Mouse (Mus musculus) splenic B cell, adult 2 months (primary cell): ENCODE measurements around the gene Upk3b.
"Not testable (repeated sequence)": the region's sequence is repeated elsewhere in the genome, so short reads cannot be mapped to it uniquely, and the experiment has no call there.

ENCODE experiments used
- DNase-seq: peaks from one replicate; pipeline ENCODE4 v3.0.0-alpha.2; 2011; ENCODE audit warnings: low read depth, low spot score
- H3K27me3 ChIP-seq: 2 replicates; pipeline ENCODE4 v1.6.1; 2012; ENCODE audit warnings: mild to moderate bottlenecking, low read length, moderate library complexity, mixed read lengths; ENCODE audit not compliant: control insufficient read depth, poor library complexity, insufficient read depth, severe bottlenecking
- H3K36me3 ChIP-seq: 2 replicates; pipeline ENCODE4 v1.6.1; 2012; ENCODE audit warnings: mild to moderate bottlenecking, low read length, moderate library complexity, mixed read lengths; ENCODE audit not compliant: control insufficient read depth, poor library complexity, insufficient read depth, severe bottlenecking

Upk3b gene

DNA sequence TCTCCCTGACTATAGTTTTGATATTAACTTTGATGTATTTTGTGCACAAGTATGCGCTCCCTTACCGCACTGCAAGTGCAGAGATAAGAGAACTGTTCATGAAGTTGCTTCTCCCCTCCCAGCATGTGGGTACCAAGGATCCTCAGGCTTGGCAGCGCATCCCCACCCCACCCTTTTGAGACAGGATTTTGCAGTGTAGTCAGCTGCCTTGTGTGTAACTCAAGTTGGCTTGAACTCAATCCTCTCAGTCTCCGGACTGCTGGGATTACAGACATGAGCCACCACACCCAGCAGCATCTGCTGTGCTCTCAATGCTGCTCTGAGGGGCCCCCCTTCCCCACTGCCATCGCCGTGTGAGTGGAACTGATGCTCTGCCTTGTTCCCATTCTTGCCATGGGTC, 21.0 kb upstream of the Upk3b start:
- no peak for DNase-seq
- Histone ChIP-seq H3K36me3 (peaks cover 3% of the 10 kb centered on the region; the same call in 1 of the 2 replicates), H3K27me3 (no peaks in the 10 kb centered on the region)

DNA sequence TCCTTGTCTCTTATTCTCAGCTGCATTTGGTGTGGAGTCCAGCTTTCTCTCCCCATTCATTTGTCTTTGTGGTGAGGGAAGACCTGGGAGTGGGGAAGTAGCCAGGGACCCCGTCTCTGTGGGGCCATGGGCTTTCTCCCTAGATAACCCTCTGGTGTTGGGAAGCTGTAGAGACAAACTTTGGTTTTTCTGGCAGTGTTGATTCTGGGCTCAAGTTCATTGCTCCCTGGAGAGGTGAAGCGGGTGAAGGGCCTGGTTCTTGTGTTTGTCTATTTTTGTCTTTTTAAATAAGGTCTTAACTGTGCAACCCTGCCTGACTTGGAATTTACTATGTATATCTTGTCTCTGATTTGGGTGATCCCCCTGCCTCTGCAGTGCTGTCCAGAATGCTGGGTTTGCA, 19.6 kb upstream of the Upk3b start:
- Histone ChIP-seq H3K36me3 (peaks cover 3% of the 10 kb centered on the region; the same call in 1 of the 2 replicates), H3K27me3 (no peaks in the 10 kb centered on the region)
- DNase-seq = no peak

DNA sequence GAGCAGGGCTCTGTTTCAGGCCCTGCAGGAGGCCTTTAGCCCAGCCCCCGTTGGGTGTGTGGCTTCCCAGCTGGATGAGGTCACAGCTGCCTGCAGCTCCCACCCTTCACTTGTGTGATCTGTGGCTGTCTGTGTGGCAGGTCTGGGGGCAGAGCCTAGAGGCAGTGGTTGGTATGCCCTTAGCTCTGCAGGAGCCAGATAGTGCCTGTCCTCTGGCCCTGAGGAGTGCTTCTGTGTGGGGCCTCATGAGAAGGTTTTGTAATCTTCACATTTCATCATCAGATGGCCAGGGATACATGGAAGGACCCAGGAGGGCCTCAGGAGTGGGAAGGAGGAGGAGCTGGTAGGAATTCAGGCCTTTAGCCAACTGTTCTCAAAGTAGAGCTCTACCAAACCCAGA, 18.4 kb upstream of the Upk3b start:
- no peak for DNase-seq
- Histone ChIP-seq H3K27me3 (no peaks in the 10 kb centered on the region), H3K36me3 (peaks cover 3% of the 10 kb centered on the region; the same call in 1 of the 2 replicates)

DNA sequence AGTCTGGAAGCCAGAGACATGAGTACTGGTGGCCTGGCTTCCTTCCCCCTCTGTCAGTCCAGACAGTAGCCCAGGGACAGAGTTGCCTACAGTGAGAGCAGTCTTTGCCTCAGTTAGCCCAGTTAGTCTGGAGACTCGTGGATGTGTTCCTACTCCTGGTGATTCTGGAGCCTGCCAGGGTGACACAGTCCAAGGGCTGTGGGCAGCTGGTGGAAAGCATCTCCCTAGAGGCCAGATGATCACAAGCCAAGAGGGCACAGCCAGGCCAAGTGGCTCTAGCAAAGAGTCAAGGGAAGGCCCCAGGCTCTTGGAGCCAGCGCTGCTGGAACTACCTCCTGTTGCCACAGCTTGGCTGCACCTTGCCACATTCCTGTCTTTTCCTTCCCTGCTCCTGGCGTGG, 12.6 kb upstream of the Upk3b start:
- Histone ChIP-seq H3K27me3 (no peaks in the 10 kb centered on the region), H3K36me3 (peaks cover 4% of the 10 kb centered on the region)
- no peak for DNase-seq

DNA sequence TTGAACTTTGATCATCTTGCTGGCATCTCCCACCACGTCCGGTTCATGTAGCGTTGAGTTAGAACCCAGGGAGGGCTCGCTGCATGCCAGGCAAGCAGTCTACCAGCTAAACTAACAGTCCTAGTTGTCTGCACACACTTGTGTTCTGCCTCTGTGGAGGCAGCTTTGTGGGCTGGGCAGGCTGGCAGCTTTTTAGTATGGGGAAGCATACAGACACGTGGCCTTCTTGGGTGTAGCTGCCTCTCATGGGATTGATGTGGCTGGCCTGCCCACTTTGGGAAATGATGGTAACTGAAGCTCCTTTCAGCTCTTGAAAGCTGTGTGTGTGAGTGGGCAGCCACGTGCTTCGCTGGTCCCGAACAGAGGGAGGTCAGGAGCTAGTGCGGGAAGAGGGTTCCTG, 11.4 kb upstream of the Upk3b start:
- Histone ChIP-seq H3K27me3 (no peaks in the 10 kb centered on the region), H3K36me3 (peaks cover 5% of the 10 kb centered on the region)
- DNase-seq = no peak

DNA sequence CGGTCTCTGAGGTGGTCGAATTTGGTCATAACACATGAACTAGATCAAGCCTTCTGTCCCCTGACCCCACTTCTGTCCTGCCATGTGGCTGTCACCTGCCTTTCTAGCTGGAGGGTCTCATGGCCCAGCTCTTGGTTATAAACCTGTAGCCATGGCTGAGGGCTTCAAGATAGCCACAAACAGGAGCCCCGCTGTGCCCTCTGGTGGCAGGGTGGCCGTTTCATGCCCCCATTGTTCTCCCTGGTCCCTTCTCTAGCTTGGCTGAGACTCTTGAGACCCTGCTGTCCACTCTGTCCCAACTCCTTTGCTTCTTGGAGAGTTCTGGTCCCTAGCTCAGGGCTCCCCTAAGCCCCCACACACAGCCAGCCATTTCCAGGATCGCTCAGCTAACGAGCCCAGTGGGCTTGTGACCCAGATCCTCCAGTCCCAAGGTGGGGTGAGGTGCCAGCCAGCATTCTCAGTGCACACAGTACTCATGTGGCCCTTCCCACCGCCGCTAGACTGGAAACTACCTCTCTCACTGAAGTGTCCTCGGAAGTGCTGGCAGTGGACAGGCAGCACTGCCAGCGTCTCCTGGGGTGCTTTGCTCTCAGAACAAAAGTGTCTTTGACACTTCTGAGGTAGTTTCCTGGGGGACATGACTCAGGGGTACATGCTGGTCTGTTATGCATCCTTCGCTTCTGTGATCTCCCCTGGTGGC, 10.5 kb upstream of the Upk3b start:
- Histone ChIP-seq H3K36me3 (peaks cover 6% of the 10 kb centered on the region), H3K27me3 (no peaks in the 10 kb centered on the region)
- no peak for DNase-seq

DNA sequence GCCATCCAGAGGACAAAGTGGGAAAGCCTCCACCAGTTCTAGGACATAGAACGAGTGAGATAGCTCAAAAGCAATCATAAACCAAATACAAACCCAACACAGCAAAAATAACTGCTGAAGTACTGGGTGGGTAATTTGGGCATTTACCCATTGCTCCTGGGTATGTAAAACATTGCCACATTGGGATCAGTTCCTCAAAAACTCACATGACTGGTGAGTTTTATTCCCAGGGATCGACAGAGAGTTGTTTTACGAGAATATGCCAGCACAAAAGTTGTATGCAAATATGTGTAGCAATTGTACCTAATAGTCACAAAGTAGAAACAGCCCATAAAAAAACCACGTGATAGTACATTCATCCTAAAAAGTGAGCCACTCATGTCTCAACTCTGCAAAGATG, 3.4 kb upstream of the Upk3b start:
- Histone ChIP-seq H3K36me3 (peaks cover 5% of the 10 kb centered on the region), H3K27me3 (no peaks in the 10 kb centered on the region)
- no peak for DNase-seq

DNA sequence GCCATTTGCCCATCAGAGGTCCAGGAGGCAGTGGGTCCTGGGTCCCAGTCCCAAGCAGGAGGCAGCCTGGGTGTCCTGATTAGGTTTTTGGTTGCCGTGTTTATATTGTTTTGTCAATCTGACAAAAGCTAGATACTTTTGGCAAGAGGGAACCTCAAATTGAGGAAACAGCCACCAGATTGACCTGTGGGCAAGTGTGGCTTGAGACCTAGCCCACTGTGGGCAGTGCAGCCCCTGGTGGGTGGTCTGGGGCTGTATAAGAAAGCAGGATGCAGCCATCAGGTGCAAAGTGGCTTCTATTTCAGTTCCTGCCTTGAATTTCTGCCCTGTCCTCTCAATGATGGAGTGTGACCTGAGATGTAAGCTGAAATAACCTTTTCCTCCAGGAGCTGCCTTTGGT, 3.0 kb upstream of the Upk3b start:
- H3K36me3 ChIP-seq = peaks cover 5% of the 10 kb centered on the region

DNA sequence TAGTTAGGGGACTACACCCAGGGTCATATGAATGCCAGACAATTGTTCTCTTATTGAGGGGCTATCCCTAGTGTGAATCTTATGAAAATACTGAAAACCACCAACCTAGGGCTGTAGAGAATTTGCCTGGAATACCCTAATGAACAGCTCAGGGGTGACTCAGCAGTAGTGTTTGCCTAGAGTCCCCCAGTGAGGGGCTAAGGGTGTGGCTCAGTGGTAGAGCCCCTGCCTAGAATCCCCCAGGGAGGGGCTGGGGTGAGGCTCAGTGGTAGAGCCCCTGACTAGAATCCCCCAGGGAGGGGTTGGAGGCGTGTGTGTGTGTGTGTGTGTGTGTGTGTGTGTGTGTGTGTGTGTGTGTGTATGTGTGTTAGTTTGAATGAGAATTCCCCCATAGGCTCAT, 1.6 kb upstream of the Upk3b start:
- no peaks in the 10 kb centered on the region for H3K27me3 ChIP-seq

More for the DNA sequence above, 3.0 kb upstream of the Upk3b start:
- no peaks in the 10 kb centered on the region for H3K27me3 ChIP-seq
- no peak for DNase-seq

DNA sequence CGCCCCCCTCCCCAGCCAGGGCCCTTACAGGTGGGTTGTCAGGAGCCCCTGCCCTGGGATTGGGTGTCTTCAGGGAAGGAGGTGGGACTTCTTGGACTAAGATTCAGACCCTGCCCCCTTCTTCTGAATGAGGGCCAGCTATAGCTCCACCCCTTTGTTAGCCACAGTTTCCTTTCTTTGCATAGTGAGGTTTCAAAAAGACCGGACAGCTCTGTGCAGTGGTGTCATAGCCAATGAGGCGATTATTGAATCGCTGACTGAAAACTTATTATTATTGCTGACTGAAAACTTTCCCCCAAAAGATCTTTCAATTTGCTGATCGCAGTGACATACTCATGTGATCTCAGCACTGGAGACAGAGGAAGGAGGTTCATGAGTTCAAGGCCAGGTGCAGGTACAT, 1.9 kb downstream of the Upk3b start:
- DNase-seq = peak; percentile 76
- Histone ChIP-seq H3K27me3 (no peaks in the 10 kb centered on the region), H3K36me3 (no peaks in the 10 kb centered on the region)

More for the DNA sequence above, 1.6 kb upstream of the Upk3b start:
- 0 out of 2 replicates have a peak, but pooled peaks cover 1% of the 10 kb centered on the region for H3K36me3 ChIP-seq
- DNase-seq = no peak

DNA sequence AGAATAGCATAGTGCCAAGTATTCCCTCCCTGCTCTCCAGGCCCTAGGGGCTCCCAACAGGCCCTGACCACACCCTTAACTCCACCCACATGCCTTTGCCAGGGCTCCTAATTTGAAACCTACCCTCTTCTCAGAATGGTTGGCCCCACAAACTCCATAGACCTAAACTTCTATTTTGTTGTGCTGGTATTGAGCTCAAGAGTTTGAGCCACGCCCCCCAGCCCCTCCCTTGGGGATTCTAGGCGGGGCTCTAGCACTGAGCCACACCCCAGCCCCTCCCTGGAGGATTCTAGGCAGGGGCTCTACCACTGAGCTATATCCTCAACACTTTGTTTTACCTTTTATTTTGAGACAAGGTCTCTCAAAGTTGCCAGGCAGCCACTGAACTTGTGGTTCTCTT, 3.0 kb downstream of the Upk3b start:
- no peaks in the 10 kb centered on the region for H3K27me3 ChIP-seq
- H3K36me3 ChIP-seq = no peaks in the 10 kb centered on the region
- DNase-seq = peak; percentile 44

DNA sequence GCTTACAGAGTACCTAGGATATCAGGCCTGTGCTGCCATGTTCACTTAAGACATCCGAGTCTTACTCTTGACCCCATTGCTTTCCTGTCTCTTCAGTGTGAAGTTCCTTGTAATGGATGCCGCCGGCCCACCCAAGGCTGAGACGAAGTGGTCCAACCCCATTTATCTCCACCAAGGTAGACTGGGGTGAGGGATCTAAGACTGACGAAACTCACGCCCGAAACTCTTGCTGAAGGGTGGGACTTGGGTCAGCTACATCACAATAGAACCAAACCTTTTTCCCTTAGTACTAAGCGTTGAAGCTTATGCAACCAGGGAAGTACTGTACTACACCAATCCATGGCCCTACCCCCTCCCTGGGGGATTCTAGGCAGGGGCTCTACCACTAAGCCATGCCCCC, 3.4 kb downstream of the Upk3b start:
- no peak for DNase-seq
- no peaks in the 10 kb centered on the region for H3K36me3 ChIP-seq
- no peaks in the 10 kb centered on the region for H3K27me3 ChIP-seq

DNA sequence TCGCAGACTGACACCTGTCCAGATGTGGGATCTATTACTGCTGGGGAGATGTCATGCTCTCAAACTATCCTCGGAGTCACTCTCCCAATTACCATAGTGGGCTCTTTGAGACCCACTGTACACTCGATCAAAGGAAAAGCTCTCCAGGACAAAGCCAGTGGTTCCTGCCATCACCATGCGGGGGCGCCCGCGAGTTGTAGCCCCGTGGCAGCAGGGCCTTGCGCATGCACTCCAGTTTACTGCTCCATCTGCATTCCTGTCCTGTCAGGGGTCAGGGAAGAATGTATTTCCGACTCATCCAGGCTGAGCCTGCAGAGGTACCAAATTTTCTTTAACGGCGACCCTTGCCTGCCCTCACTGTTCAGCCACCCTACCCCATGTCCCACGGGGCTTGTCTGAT, 6.6 kb downstream of the Upk3b start:
- no peaks in the 10 kb centered on the region for H3K36me3 ChIP-seq
- peak; percentile 29 for DNase-seq

DNA sequence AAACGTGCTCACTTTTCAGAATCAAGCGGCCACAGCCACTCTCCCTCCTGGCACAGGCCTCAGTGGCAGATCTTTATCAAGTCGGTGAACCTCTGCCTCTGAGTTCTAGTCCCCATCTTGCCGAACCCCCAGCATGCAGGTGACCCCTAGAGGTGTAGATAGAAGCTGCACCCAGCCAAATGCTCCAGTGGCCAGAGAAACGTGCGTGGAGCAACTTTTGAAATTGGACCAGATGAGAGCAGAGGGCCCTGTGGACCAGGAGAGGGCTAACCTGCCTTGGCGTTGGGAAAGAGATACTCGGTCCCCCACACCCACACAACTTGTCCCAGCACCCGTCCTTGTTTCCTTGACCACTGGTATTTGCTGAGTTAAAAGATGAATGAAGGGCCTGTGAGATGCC, 7.1 kb downstream of the Upk3b start:
- no peaks in the 10 kb centered on the region for H3K27me3 ChIP-seq
- peak; percentile 54 for DNase-seq

More for the DNA sequence above, 6.6 kb downstream of the Upk3b start:
- no peaks in the 10 kb centered on the region for H3K27me3 ChIP-seq

DNA sequence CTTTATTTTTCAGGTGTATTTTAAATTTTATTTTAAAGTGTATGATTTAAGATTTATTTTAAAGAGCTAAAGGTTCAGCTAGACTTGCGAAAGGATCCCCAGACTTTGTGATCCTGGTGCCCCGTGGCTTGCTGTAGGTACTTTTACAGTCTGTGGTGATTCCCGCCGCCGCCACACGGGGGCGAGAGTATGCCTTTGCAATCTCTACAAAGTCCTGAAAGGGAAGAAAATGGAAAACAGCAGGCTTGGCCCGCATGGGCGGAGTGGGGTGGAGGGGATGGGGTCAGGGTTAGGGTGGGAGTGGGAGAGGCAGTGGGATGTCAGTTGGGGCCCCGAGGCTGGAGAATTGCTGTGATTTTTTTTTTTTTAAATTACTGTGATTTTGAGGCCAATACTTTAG, 7.7 kb downstream of the Upk3b start:
- peak; percentile 84 for DNase-seq
- Histone ChIP-seq H3K27me3 (no peaks in the 10 kb centered on the region), H3K36me3 (no peaks in the 10 kb centered on the region)

More for the DNA sequence above, 7.1 kb downstream of the Upk3b start:
- no peaks in the 10 kb centered on the region for H3K36me3 ChIP-seq

DNA sequence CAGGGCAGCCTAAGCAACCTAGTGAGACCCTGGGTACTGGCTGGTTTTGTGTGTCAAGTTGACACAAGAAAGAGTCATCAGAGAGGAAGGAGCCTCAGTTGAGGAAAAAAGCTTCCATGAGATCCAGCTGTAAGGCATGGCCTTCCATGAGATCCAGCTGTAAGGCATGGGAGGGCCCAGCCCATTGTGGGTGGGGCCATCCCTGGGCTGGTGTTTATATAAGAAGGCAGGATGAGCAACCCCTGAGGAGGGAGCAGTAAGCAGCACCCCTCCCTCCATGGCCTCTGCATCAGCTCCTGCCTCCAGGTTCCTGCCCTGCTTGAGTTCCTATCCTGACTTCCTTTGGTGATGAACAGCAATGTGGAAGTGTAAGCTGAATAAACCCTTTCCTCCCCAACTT, 10.2 kb downstream of the Upk3b start:
- not testable (repeated sequence) for H3K27me3 ChIP-seq, H3K36me3 ChIP-seq

More for the DNA sequence above, 10.2 kb downstream of the Upk3b start:
- not testable (repeated sequence) for DNase-seq
